Mouse (Mus musculus): ENCODE measurements around the gene Acacb. TPM values are rescaled to one million over a fixed set of nuclear protein-coding genes. Genes with fewer than 3 reads are reported as not detected.

The Acacb gene
- polyA plus RNA-seq, 1 experiment from 2014 or later = 16.1 TPM

DNA sequence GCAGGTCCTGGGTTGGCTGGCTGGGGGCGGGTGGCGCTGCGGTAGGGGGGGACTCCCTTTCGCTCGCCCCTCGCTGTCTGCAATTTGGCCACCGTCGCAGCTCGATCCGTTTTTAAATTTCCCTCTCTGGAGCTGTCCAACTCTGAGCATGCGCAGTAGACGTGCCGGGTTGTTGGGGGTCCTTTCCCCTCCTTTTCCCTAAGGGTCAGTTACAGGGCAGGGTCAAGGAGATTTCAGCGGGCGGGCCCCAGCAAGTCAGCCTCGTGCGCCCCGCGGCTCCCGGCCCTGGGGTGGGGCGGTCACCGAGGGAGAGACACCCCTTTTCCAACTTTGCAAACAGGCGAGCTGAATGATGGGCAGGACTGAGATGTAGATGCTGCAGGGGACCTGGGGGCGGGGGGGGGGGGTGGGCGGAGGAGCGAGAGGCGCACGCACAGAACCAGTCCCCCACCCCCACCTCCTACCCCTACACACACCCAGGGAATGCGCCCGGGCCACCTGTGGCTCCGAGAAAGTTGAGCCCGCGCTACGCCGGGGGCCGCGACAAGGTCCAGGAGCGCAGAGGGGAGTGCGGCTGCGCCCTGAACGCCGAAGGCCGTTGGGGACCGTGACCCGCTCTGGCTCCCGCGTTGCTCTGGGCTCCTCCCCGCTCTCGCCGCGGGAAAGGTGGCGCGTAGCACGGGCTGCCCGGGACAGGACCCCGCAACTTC is 127.5 kb downstream of the Acacb start, which contains the start of gene Foxn4:
Gene Foxn4 (minus strand): TSS at position 115 of the 710 bp plus-strand sequence.
- Histone ChIP-seq H3K27ac (ENCODE audit: poor library complexity, severe bottlenecking) (no peak within 1 kb of the TSS), H3K36me3 (no peaks in the 10 kb centered on the region), H3K27me3 (replicated peaks) (peaks cover 97% of the 10 kb centered on the region), H3K4me2 (peak within 1 kb of the TSS; percentile 70), H3K9me3 (replicated peaks) (no peaks in the 10 kb centered on the region), H3K4me3 (peak within 1 kb of the TSS; percentile 41), H3K4me1 (replicated peaks) (peaks cover 12% of the 10 kb centered on the region), H3K9ac (0 out of 2 replicates have a peak within 1 kb of the TSS, but pooled peaks have one; percentile 25)
- under 1% methylated on average over 51 of the region's 56 CpGs for WGBS
- no peak for ATAC-seq (ENCODE audit: insufficient number of reproducible peaks, low FRiP score)

DNA sequence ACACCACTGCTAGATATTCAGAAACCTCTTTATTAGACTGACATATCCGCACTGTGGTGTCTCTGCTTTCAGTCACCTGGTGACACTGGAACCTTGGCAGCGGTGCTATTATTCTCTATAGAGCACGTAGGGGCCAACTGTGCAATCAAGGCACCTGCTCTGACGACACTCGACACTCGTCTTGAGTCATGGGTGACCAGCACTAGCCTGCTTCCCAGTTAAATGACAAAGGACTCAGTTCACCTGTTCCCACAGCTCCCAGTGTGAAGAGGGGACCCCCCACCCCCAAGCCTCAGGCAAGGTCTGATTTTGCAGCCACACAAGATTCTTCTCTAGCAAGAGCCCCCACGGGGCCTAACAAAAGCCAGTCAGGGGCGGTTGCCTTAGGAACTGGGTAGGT is 129.0 kb downstream of the Acacb start:
- peaks cover 93% of the 10 kb centered on the region for H3K27me3 ChIP-seq (replicated peaks)
- 30% methylated on average over 8 of the region's 8 CpGs for WGBS
- H3K9me3 ChIP-seq (replicated peaks) = no peaks in the 10 kb centered on the region
- H3K4me2 ChIP-seq = no peak overlapping the region
- no peak for ATAC-seq (ENCODE audit: insufficient number of reproducible peaks, low FRiP score)
- no peak overlapping the region for H3K27ac ChIP-seq (ENCODE audit: poor library complexity, severe bottlenecking)
- H3K36me3 ChIP-seq = no peaks in the 10 kb centered on the region
- H3K4me1 ChIP-seq (replicated peaks) = peaks cover 12% of the 10 kb centered on the region
- H3K9ac ChIP-seq = no peak overlapping the region
- H3K4me3 ChIP-seq = no peak overlapping the region

GRCm38 (mm10) chr5:114275991-114276390 is 129.7 kb downstream of the Acacb start:
- Histone ChIP-seq H3K9me3 (replicated peaks) (no peaks in the 10 kb centered on the region), H3K4me2 (no peak overlapping the region), H3K4me3 (no peak overlapping the region), H3K36me3 (no peaks in the 10 kb centered on the region), H3K27me3 (replicated peaks) (peaks cover 92% of the 10 kb centered on the region), H3K9ac (no peak overlapping the region), H3K27ac (ENCODE audit: poor library complexity, severe bottlenecking) (no peak overlapping the region), H3K4me1 (replicated peaks) (peaks cover 12% of the 10 kb centered on the region)
- no peak for ATAC-seq (ENCODE audit: insufficient number of reproducible peaks, low FRiP score)
- WGBS = 46% methylated on average over 16 of the region's 16 CpGs

DNA sequence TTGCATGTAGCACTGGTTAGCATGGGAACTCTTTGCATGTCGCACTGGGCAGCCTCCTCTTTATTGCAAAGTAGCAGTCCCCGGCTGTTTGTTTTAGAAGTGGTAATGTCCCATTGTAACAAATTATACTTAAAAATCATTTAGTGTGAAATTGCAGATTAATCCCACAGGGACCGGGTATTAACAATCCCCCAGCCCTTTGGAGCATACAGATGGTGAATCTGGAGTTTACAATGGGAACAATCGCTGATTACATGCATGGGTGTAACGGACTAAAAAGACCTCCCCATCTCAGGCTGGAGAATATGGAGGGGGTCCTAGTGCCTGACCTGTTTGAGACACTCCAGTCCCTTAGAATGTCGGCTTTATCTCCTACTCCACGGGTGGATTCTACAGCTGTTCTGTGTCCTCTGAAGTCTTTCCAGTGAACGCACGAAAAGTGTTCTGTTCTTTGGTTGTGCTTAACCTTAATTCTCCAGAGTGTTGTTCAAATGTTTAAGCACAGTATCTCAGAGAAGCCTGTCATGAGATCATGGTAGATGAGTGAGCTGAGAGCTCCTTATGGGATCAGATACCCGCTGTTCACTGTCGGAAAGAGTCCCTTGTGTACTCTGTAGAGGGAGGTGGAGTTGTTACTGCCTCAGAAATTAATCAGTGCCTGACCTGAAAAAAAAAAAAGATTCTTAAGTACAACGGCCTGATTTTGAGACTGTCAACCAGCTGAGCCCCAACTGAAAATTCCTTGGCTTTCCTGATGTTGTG is 133.2 kb downstream of the Acacb start:
- Histone ChIP-seq H3K4me2 (no peak overlapping the region), H3K36me3 (no peaks in the 10 kb centered on the region), H3K9ac (no peak overlapping the region), H3K9me3 (replicated peaks) (no peaks in the 10 kb centered on the region), H3K27me3 (replicated peaks) (peaks cover 69% of the 10 kb centered on the region), H3K4me3 (no peak overlapping the region), H3K27ac (ENCODE audit: poor library complexity, severe bottlenecking) (no peak overlapping the region), H3K4me1 (replicated peaks) (no peaks in the 10 kb centered on the region)
- ATAC-seq (ENCODE audit: insufficient number of reproducible peaks, low FRiP score) = no peak
- WGBS = 49% methylated on average over 12 of the region's 12 CpGs

- no peak overlapping the region for H3K4me2 ChIP-seq
- WGBS = 47% methylated on average over 6 of the region's 6 CpGs
- H3K27me3 ChIP-seq (replicated peaks) = peaks cover 49% of the 10 kb centered on the region
- H3K9me3 ChIP-seq (replicated peaks) = no peaks in the 10 kb centered on the region
- H3K9ac ChIP-seq = no peak overlapping the region
- H3K4me1 ChIP-seq (replicated peaks) = no peaks in the 10 kb centered on the region
- no peak for ATAC-seq (ENCODE audit: insufficient number of reproducible peaks, low FRiP score)
- H3K4me3 ChIP-seq = no peak overlapping the region
- no peak overlapping the region for H3K27ac ChIP-seq (ENCODE audit: poor library complexity, severe bottlenecking)
- H3K36me3 ChIP-seq = no peaks in the 10 kb centered on the region
Measured at GRCm38 (mm10) chr5:114282346-114282745, 136.0 kb downstream of the Acacb start.

GRCm38 (mm10) chr5:114284604-114285397 is 138.5 kb downstream of the Acacb start:
- no peaks in the 10 kb centered on the region for H3K9me3 ChIP-seq (replicated peaks)
- no peak overlapping the region for H3K4me2 ChIP-seq
- no peaks in the 10 kb centered on the region for H3K4me1 ChIP-seq (replicated peaks)
- H3K4me3 ChIP-seq = no peak overlapping the region
- WGBS = 81% methylated on average over 13 of the region's 13 CpGs
- H3K36me3 ChIP-seq = no peaks in the 10 kb centered on the region
- no peak for ATAC-seq (ENCODE audit: insufficient number of reproducible peaks, low FRiP score)
- H3K27ac ChIP-seq (ENCODE audit: poor library complexity, severe bottlenecking) = no peak overlapping the region
- no peak overlapping the region for H3K9ac ChIP-seq
- peaks cover 46% of the 10 kb centered on the region for H3K27me3 ChIP-seq (replicated peaks)

- no peaks in the 10 kb centered on the region for H3K36me3 ChIP-seq
- H3K4me2 ChIP-seq = no peak overlapping the region
- H3K9ac ChIP-seq = no peak overlapping the region
- no peak for ATAC-seq (ENCODE audit: insufficient number of reproducible peaks, low FRiP score)
- 79% methylated on average over 3 of the region's 3 CpGs for WGBS
- H3K4me1 ChIP-seq (replicated peaks) = no peaks in the 10 kb centered on the region
- H3K27me3 ChIP-seq (replicated peaks) = peaks cover 48% of the 10 kb centered on the region
- H3K4me3 ChIP-seq = no peak overlapping the region
- H3K9me3 ChIP-seq (replicated peaks) = no peaks in the 10 kb centered on the region
- H3K27ac ChIP-seq (ENCODE audit: poor library complexity, severe bottlenecking) = no peak overlapping the region
Measured at GRCm38 (mm10) chr5:114285398-114285700, 139.0 kb downstream of the Acacb start.

GRCm38 (mm10) chr5:114286102-114286501 is 139.8 kb downstream of the Acacb start:
- no peak overlapping the region for H3K4me3 ChIP-seq
- no peak overlapping the region for H3K27ac ChIP-seq (ENCODE audit: poor library complexity, severe bottlenecking)
- H3K4me2 ChIP-seq = no peak overlapping the region
- no peaks in the 10 kb centered on the region for H3K36me3 ChIP-seq
- no peaks in the 10 kb centered on the region for H3K4me1 ChIP-seq (replicated peaks)
- H3K9ac ChIP-seq = no peak overlapping the region
- WGBS = 67% methylated on average over 4 of the region's 4 CpGs
- no peaks in the 10 kb centered on the region for H3K9me3 ChIP-seq (replicated peaks)
- no peak for ATAC-seq (ENCODE audit: insufficient number of reproducible peaks, low FRiP score)
- H3K27me3 ChIP-seq (replicated peaks) = peaks cover 48% of the 10 kb centered on the region

DNA sequence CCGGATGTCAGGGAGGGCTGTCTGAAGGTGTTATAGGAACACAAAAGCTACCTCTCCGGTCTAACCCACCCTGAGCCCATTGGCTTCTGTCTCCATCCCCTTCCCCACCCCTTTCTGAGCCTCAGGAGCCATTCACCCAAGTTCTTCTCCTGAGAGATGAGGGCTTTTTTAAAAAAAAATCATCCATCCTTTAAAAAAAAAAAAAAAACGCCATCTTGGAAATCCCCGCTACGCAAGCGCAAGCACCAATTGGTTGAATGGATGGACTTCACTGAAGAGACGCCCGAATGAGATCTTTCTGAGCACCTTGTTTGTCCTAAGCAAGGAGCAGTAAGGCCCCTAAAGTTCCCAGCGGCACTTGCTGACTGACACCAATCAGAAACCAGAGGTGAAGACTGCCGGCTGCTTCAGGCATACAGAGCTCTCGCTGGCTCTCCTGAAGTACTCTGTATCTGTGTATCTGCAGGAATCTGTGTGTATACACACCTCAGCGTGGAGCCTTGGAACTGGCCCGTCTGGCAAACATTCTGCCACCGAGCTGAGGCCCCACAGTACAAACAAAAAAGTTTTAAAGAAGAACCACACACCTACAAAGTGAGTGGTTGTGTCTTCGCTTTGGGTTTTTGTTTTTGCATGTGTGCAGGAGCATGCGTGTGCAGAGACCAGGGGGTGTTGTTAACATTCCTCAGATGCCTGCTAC is 140.7 kb downstream of the Acacb start:
- H3K36me3 ChIP-seq = no peaks in the 10 kb centered on the region
- no peak overlapping the region for H3K9ac ChIP-seq
- 74% methylated on average over 16 of the region's 16 CpGs for WGBS
- no peak overlapping the region for H3K4me2 ChIP-seq
- no peak overlapping the region for H3K27ac ChIP-seq (ENCODE audit: poor library complexity, severe bottlenecking)
- peaks cover 46% of the 10 kb centered on the region for H3K27me3 ChIP-seq (replicated peaks)
- H3K4me3 ChIP-seq = no peak overlapping the region
- no peaks in the 10 kb centered on the region for H3K4me1 ChIP-seq (replicated peaks)
- H3K9me3 ChIP-seq (replicated peaks) = no peaks in the 10 kb centered on the region
- no peak for ATAC-seq (ENCODE audit: insufficient number of reproducible peaks, low FRiP score)

- H3K27me3 ChIP-seq (replicated peaks) = peaks cover 44% of the 10 kb centered on the region
- WGBS = 71% methylated on average over 5 of the region's 5 CpGs
- no peaks in the 10 kb centered on the region for H3K9me3 ChIP-seq (replicated peaks)
- H3K27ac ChIP-seq (ENCODE audit: poor library complexity, severe bottlenecking) = no peak overlapping the region
- no peak overlapping the region for H3K4me2 ChIP-seq
- H3K4me1 ChIP-seq (replicated peaks) = no peaks in the 10 kb centered on the region
- no peaks in the 10 kb centered on the region for H3K36me3 ChIP-seq
- no peak overlapping the region for H3K4me3 ChIP-seq
- H3K9ac ChIP-seq = no peak overlapping the region
- no peak for ATAC-seq (ENCODE audit: insufficient number of reproducible peaks, low FRiP score)
Measured at GRCm38 (mm10) chr5:114288396-114288795, 142.1 kb downstream of the Acacb start.

- Histone ChIP-seq H3K4me2 (no peak within 1 kb of the TSS), H3K9me3 (replicated peaks) (no peaks in the 10 kb centered on the region), H3K9ac (no peak within 1 kb of the TSS), H3K4me1 (replicated peaks) (no peaks in the 10 kb centered on the region), H3K27me3 (replicated peaks) (peaks cover 44% of the 10 kb centered on the region), H3K36me3 (no peaks in the 10 kb centered on the region), H3K4me3 (no peak within 1 kb of the TSS), H3K27ac (ENCODE audit: poor library complexity, severe bottlenecking) (no peak within 1 kb of the TSS)
- ATAC-seq (ENCODE audit: insufficient number of reproducible peaks, low FRiP score) = no peak
- WGBS = 32% methylated on average over 13 of the region's 13 CpGs
Measured at GRCm38 (mm10) chr5:114288874-114289273, 142.5 kb downstream of the Acacb start, which contains the start of gene Myo1h. TSS of gene Myo1h (plus strand) at chr5:114289166.

Data from heart, embryonic 12.5 days (tissue).